Mouse (Mus musculus): ENCODE results near the gene Blnk.

The Blnk gene

DNA sequence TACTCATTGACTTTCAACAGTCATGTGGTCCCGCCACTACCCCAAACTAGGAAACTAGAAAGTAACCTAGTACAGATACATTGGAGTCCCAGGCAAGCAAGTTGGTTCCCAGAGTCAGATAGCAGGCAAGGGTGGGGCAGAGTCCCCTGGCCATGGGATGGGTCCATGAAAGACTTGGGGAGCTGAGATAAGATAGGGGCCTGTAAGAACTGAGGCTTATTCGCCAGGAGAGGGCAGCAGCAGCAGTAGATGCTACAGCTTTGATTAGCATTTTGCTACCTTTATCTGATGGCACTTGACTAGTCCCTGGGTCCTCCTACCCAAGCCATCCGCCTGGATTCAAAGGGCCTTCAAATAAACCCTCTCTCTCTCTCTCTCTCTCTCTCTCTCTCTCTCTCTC lies 5.2 kb upstream of the Blnk start:
- DNase-seq (ENCODE audit: low spot score): no peak

- no peak for DNase-seq (ENCODE audit: low spot score)
Observed at GRCm38 (mm10) chr19:40998469-40999170, 4.3 kb upstream of the Blnk start.

- DNase-seq (ENCODE audit: low spot score): no peak
Observed at GRCm38 (mm10) chr19:40996722-40997121, 2.4 kb upstream of the Blnk start.

- no peak for DNase-seq (ENCODE audit: low spot score)
Observed at GRCm38 (mm10) chr19:40995449-40996401, 1.4 kb upstream of the Blnk start.

GRCm38 (mm10) chr19:40994911-40995310 lies 576 bp upstream of the Blnk start:
- no peak for DNase-seq (ENCODE audit: low spot score)

DNA sequence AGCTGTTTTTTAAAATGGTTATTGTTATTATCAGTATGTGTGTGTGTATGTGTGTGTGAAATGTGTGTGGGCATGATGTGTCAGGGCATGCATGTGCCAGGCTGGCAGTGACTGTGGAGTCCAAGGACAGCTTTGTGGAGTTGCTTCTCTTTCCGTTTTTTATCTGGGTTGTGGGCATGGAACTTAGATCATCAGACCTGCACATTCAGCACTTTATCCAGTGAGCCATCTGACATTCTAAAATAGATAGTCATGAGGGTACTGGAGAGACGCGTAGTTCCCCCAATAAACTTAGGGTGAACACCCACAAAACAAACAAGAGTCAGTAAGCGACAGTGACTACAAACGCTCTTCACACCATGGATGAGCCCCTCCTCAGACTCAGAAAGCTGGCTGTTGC lies 979 bp downstream of the Blnk start:
- no peak for DNase-seq (ENCODE audit: low spot score)

DNA sequence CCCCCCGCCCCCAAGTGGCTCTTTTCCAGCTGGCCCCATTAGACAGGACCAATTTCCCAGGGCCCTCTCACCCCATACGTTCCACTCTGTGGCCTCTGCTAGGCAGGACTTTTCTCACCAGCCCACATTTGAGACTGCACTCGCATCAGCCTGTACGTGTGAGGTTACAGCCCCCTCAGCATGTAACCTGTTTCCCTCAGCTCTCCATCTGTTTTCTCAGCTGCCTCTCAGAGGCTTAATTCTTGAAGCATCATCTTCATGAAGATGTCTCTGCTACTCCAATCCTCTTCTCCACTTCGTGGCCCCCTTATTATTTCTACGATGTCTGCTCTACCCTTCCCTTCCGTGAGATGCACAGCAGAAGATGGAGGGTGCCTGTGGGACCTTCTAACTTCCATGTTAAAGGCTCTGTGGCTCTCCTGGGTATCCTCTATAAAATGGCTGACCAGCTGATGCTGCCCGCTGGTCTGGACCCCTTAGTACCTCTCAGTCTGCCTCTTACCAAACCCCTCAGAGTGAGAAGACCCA lies 1.8 kb downstream of the Blnk start:
- DNase-seq (ENCODE audit: low spot score): no peak

GRCm38 (mm10) chr19:40992096-40992495 lies 2.2 kb downstream of the Blnk start:
- no peak for DNase-seq (ENCODE audit: low spot score)

- no peak for DNase-seq (ENCODE audit: low spot score)
Observed at GRCm38 (mm10) chr19:40991626-40992025, 2.7 kb downstream of the Blnk start.

- DNase-seq (ENCODE audit: low spot score): no peak
Observed at GRCm38 (mm10) chr19:40990781-40991343, 3.5 kb downstream of the Blnk start.

DNA sequence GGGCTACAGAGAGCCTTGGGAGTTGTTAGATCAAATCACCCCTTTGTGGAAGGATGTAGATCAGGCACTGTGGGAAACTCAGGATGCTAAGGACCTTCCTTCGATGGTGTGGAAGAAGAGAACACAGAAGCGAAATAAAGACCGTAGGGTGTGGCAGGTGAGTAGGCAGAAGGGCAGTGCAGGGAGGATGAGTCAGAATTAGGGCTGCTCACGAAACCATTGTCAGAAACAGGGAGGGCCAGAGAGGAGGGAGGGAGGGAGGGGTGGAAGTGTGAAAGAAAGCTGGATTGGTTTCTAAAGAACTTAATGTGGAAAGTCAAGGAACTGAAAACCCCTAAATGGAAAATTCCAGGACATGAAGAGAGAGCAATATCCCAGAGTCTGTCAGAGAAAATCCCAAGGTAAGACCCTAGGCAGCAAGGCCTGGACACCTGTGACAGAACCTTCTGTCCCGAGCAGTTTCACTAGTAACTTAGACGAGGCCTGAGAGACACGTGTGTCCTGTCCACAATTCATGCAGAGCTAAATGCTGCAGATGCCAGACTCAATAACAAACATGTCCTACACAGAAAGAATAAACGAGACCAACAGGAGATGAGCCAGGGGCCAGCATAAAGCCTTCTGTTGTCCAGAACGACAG lies 4.3 kb downstream of the Blnk start:
- no peak for DNase-seq (ENCODE audit: low spot score)

- no peak for DNase-seq (ENCODE audit: low spot score)
Observed at GRCm38 (mm10) chr19:40988856-40989255, 5.5 kb downstream of the Blnk start.

GRCm38 (mm10) chr19:40984536-40984935 lies 9.8 kb downstream of the Blnk start:
- no peak for DNase-seq (ENCODE audit: low spot score)

DNA sequence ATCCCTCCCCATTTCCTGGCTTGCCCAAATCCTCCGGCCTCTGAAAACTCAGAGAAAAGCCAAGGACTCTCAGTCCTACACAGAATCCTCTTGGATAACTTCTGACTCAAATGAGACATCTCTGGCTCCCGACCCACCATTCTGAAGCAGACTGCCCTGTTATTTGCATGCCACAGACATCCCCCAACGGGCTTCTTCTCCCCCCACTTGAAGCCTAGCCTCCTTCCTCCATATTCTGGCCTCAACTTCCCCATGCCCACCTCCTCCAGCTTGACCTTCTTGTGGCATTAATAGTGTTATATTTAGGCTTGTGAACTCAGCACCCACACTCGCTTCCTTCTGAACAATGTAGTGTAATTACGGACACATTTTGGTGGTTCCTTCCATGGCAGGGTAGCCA lies 13.7 kb downstream of the Blnk start:
- no peak for DNase-seq (ENCODE audit: low spot score)

DNA sequence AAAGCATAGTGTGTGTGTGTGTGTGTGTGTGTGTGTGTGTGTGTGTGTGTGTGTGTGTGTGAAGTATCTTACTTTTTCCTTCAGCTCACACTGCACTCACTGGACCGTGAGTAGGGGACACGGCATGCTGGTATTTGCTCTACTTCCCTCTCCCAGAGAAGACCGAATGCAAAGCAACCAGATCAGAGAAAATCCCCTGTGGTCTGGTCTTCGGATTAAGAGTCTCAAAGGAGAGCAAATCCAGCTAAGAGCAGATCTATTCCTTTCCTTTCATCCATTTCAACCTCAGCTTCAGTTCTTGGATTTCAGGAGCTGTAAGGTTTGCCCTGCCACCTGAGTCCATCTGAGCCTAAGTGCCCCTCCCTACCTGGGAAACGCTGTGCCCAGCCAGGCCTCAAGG lies 16.3 kb downstream of the Blnk start:
- DNase-seq (ENCODE audit: low spot score): no peak

DNA sequence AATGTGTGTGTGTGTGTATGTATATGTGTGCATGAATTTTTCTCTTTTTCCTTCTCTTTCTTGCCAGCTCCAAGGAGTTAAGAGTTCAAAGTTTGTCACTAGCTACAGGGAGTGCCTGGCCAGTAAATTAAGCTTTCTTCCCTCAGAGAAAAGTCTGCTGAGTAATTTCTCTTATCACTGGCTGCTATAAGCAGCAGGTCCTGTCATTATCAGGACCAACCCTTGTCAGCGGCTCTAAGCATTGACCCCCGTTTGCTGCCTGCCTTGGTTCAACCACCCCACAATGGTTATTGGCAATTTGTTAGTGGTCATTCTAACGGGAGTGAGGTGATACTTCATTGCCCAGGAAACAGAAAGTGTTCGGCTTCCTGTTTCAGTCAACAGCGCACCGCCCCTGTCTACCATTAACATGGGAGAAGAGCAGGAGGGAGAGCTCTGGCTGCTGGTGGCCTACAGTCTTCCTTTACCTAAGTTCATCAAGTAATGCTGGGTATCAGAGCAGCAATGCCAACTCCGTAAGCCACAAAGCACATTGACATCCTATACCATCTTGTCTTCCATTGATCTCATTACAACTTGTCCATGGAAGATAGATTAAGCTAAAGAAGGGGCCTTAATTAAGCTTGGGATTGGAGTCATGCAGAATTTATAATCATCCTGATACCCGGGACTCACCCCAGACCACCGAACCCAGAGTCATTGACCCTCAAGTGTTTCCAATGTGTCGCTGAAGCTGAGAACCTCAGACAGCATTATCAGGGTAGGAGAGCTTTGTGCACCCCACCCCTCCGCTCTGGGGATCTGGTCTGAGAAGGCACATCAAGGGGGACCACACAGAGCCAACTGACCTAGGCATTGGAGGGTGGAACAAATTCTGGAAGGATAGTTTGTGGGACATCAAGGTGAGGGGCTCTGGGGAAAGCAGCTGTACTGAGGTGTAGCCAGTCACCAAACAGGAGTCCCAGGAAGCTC lies 17.1 kb downstream of the Blnk start:
- DNase-seq (ENCODE audit: low spot score): no peak

GRCm38 (mm10) chr19:40971273-40971914 lies 22.9 kb downstream of the Blnk start:
- DNase-seq (ENCODE audit: low spot score): no peak

DNA sequence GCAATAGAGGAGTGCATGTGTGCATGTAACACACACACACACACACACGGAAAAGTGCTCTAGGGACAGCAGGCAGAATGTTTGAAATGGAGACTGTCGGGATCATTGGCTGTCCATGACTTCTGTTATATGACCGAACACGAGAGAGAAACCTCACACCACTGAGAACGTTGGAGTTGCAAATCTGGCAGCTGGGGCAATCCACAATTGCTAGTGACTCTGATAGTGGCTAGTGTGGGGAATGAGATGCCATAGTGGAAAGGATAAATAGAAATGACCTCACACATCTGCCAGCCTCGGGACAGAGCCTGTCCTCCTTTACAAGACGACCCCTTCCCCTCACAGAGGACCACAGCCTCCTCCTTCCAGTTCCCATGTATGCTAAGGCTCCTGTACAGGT lies 23.6 kb downstream of the Blnk start:
- DNase-seq (ENCODE audit: low spot score): no peak

DNA sequence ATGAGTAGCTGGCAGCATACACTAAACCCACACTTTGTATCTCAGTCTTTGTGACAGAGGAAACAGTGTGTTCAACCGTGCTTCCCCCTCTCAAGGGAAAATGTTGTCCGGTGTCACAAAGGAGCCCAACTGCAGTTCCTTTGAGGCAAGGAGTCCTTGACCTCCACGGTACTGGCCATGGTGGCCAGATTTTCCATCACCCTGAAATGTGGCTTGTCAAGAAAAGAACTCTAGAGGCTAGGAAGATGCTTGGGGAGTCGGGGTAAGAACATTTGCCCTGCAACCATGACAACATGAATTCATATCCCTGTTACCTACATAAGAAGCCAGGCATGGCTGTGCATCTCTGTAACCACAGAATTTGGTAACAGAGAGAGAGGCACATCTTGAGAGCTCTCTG lies 24.0 kb downstream of the Blnk start:
- no peak for DNase-seq (ENCODE audit: low spot score)
